Mouse (Mus musculus) midbrain, embryonic 10.5 days (tissue): Measurements from ENCODE around the gene Sox13. TPM values are rescaled to one million over a fixed set of nuclear protein-coding genes. Genes with fewer than 3 reads are reported as not detected.
"Not testable (repeated sequence)": the region's sequence is repeated elsewhere in the genome, so short reads cannot be mapped to it uniquely, and the experiment has no call there.

Experiments used
- DNase-seq: peaks from one replicate; pipeline ENCODE4 v3.0.0-alpha.2; 2017; ENCODE audit warnings: low spot score
- H3K27ac ChIP-seq: fragments of 300-500 bp; sonication (generic); replicated peaks from 2 replicates; pipeline ENCODE4 v1.5.1; 2016; ENCODE audit warnings: mild to moderate bottlenecking
- H3K27me3 ChIP-seq: fragments of 300-500 bp; sonication (generic); 2 replicates; pipeline ENCODE4 v1.6.1; 2016; ENCODE audit warnings: low read depth, mild to moderate bottlenecking; ENCODE audit not compliant: poor library complexity, severe bottlenecking
- H3K36me3 ChIP-seq: fragments of 300-500 bp; sonication (generic); 2 replicates; pipeline ENCODE4 v1.6.1; 2016; ENCODE audit warnings: mild to moderate bottlenecking, moderate library complexity
- H3K4me1 ChIP-seq: fragments of 300-500 bp; sonication (generic); 2 replicates; pipeline ENCODE4 v1.6.1; 2016
- H3K4me3 ChIP-seq: fragments of 300-500 bp; sonication (generic); 2 replicates; pipeline ENCODE4 v1.5.1; 2016; ENCODE audit warnings: mild to moderate bottlenecking, moderate library complexity
- H3K9me3 ChIP-seq: fragments of 300-500 bp; sonication (generic); replicated peaks from 2 replicates; pipeline ENCODE4 v1.6.1; 2016; ENCODE audit warnings: mild to moderate bottlenecking
- WGBS: fragments of 180-500 bp; shearing (Covaris S2); methylation state at CpG from one replicate; pipeline ENCODE4 v1.1.7; 2016; 5-methylcytosine and 5-hydroxymethylcytosine counted together
- polyA plus RNA-seq: library from polyadenylated mRNA; unstranded; fragments of >200 nt; fragmentation: Nextera tagmentation; extraction: Ambion mirVana; gene quantifications from 2 replicates; pipeline ENCODE4 v1.2.1, GENCODE M21; 2016

The Sox13 gene
- polyA plus RNA-seq, 1 experiment from 2014 or later: 28.5 TPM

DNA sequence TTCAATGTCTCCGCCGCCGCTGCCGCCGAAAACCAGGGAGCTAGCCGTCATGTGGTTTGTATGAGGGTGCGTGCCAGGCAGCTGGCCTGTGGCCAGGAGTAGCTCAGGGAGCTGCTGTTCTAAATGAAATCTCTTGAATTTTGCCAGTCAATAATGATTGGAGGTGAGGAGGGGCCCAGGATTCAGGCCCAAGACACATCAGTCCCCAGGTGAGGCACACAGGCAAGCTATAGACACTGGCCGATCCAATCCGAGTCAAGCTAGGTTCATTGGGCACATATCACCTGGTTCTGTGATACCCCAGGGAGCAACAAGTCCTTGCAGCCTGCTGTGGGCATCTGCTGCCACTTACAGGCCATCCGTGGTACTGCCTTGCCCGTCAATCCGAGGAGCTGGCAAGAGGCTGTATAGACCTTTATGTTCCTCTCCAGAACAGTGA lies 70.8 kb downstream of the Sox13 start:
- Histone ChIP-seq H3K27ac (no peak overlapping the region), H3K36me3 (no peaks in the 10 kb centered on the region), H3K4me3 (no peak overlapping the region), H3K9me3 (no peaks in the 10 kb centered on the region), H3K27me3 (peaks cover 57% of the 10 kb centered on the region), H3K4me1 (peaks cover 20% of the 10 kb centered on the region)
- WGBS: 58% methylated on average over 12 of the region's 12 CpGs
- DNase-seq: peak; percentile 70

DNA sequence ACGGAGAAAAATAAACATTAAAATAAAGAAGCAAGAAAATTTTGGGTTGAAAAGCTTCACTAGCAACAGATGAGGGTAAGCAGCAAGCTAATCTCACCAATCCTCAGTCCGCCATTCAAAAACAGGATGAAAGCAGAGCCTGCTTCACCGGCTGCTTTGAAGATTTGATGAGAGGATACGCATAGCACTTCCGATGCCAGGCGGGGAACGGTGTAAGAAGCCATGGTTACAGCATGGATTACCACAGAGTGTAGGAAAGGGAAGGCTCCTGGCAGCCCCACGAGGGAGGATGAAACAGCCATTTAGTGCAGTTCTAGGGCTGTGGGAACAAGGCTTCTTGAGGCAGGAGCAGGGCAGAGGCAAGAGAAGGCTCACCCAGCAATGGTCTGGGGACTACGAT lies 72.4 kb downstream of the Sox13 start:
- Histone ChIP-seq H3K9me3 (no peaks in the 10 kb centered on the region), H3K27ac (no peak overlapping the region), H3K4me1 (peaks cover 20% of the 10 kb centered on the region), H3K4me3 (no peak overlapping the region), H3K36me3 (no peaks in the 10 kb centered on the region), H3K27me3 (peaks cover 42% of the 10 kb centered on the region)
- WGBS: 50% methylated on average over 9 of the region's 9 CpGs
- no peak for DNase-seq

DNA sequence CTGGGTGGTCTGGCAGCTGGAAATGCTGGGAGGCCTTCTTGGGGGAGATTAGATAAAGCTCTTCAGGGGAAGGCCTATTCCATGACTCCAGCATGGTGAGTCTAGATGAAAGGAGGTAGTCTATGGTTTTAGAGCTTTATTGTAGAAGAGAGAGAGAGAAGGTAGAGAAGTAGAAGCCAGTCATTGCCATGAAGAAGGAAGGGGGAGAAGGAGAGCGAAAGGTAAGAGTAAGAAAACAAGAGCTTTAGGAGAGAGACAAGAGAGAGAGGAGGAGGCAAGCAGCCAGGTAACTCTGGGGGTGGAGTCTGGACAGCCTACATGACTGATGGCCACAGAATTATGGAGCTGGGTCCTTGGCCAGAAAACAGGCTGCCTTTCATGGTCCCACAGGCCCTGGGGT lies 74.0 kb downstream of the Sox13 start, which contains the start of gene Ren1:
Ren1 (plus strand) TSS at position 301 of the 400 bp plus-strand sequence.
- Histone ChIP-seq H3K36me3 (no peaks in the 10 kb centered on the region), H3K9me3 (no peaks in the 10 kb centered on the region), H3K4me3 (no peak within 1 kb of the TSS), H3K4me1 (peaks cover 11% of the 10 kb centered on the region), H3K27ac (no peak within 1 kb of the TSS), H3K27me3 (peaks cover 27% of the 10 kb centered on the region)
- WGBS: 96% methylated on average over 1 of the region's 1 CpGs
- no peak for DNase-seq

DNA sequence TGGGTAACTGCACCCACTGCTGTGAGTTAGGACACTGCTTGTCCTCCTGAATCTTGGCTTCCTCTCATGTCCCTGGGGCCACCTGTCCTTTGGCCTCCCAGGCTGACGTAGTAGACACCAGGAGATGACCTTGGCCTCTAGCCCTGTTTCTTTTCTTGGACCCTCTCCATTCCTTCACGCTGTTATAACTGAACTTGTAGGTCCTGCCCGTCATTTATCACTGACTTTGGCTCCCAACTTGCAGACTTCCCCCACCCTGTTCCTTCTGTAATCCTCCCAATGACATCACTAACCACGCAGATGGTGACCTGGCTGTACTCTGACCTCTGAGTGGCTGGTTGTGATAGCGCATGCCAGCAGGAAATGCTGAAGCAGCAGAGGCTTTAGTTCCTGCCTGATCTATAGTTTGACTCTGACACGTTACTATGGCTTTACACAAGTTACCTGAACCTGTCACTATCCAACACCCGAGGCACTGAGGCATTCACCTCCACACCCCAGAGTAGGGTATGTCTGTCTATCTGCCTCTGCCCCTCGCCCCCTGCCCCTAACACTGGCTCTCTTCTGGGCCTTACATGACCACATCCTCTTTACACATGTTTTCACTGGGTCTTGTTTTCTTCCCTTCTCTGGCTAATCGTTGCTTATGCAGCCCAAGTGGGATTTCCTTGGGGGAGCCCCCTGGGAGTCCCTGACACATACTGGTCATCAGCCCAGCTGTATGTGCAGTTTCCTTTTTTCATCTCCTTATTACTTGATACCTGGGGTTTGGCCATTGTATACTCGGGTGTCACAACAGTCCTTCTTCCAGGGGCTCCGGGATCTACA lies 76.3 kb downstream of the Sox13 start:
- H3K4me3 ChIP-seq: no peak overlapping the region
- H3K36me3 ChIP-seq: no peaks in the 10 kb centered on the region
- H3K27ac ChIP-seq: no peak overlapping the region
- H3K9me3 ChIP-seq: no peaks in the 10 kb centered on the region
- WGBS: 80% methylated on average over 11 of the region's 11 CpGs
- peaks cover 9% of the 10 kb centered on the region; the same call in 1 of the 2 replicates for H3K27me3 ChIP-seq
- peaks cover 11% of the 10 kb centered on the region for H3K4me1 ChIP-seq
- DNase-seq: no peak

DNA sequence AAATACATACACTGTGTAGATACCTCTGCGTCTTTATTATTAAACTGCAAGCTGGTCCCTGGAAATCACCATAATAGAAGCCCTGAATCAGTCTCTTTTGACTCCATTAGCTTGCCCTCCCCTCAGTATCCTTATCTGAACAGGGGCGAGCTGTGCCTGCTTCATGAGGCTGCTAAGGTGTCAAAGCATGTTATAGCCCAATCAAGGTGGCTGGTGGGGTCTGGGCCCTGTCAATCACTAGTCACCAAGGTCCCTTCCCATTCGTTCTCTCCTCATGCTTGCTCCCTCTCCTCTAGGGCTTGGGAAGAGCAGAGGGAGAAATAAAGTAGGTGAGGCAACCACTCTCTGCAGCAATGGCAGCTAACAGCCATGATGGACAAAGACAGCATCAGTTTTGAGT lies 77.0 kb downstream of the Sox13 start:
- WGBS: 86% methylated on average over 3 of the region's 3 CpGs
- no peaks in the 10 kb centered on the region for H3K36me3 ChIP-seq
- peaks cover 2% of the 10 kb centered on the region; the same call in 1 of the 2 replicates for H3K27me3 ChIP-seq
- no peak overlapping the region for H3K27ac ChIP-seq
- H3K4me3 ChIP-seq: no peak overlapping the region
- DNase-seq: no peak
- H3K9me3 ChIP-seq: no peaks in the 10 kb centered on the region
- peaks cover 9% of the 10 kb centered on the region for H3K4me1 ChIP-seq

DNA sequence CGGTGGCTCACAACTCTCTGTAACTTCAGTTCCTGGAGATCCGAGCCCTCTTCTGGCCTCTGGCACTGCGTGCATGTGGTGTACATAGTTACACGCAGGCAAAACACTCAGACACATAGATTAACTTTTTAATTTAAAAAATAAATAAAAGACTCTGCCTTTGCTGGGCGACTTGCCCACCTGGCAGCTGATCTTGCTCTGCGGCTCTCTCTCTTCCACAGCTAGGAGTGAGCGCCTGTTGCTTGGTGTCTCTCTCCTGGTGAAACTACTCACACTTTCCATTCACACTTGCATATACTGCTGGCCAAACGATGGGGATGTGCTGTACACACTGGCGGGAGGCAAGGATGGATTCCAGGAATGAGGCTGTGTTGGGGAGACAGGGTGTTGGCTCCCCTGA lies 77.6 kb downstream of the Sox13 start:
- no peaks in the 10 kb centered on the region; the same call in 1 of the 2 replicates for H3K27me3 ChIP-seq
- no peak overlapping the region for H3K4me3 ChIP-seq
- whole genome bisulfite sequencing: 87% methylated on average over 9 of the region's 9 CpGs
- DNase-seq: no peak
- no peaks in the 10 kb centered on the region for H3K36me3 ChIP-seq
- H3K9me3 ChIP-seq: no peaks in the 10 kb centered on the region
- peaks cover 2% of the 10 kb centered on the region for H3K4me1 ChIP-seq
- no peak overlapping the region for H3K27ac ChIP-seq

DNA sequence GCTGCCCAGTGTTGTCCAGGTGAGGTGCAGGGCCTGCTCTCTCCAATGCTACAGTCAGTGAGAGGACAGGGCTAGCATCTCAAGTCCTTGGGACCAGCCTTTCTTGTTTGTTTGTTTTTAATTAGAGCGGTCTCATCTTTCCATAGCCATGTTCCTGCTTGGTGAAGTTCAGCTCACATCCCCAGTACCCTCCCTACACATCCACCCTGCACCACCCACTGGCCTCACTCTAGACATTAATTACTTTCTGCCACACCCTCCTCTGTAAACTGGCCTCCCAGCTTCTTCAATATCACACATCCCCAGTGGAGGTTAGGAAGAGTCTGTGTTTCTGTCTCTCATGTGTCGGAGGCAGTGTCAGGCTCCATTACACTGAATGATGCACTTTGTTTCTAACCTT lies 79.8 kb downstream of the Sox13 start:
- no peaks in the 10 kb centered on the region; the same call in 1 of the 2 replicates for H3K27me3 ChIP-seq
- H3K36me3 ChIP-seq: no peaks in the 10 kb centered on the region
- no peaks in the 10 kb centered on the region for H3K4me1 ChIP-seq
- 90% methylated on average over 2 of the region's 2 CpGs for WGBS
- H3K27ac ChIP-seq: no peak overlapping the region
- no peaks in the 10 kb centered on the region for H3K9me3 ChIP-seq
- no peak overlapping the region for H3K4me3 ChIP-seq
- no peak for DNase-seq

DNA sequence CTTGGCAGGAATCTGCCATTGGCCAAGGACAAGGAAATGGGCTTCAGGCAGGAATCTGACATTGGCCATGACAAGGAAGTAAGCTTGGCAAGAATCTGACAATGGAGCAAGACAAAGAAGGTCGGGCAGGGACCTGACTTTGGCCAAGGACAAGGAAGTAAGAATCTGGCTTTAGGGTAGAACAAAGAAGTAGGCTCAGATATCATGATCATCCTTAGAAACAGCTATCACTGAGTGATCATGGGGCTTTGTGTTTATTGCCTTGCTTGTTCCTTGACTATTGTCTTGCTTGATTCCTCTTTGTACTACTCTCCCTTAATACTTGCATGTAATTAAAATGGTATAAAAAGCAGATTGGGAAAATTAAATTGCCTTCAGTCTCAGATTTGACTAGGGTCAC lies 83.8 kb downstream of the Sox13 start:
- 78% methylated on average over 1 of the region's 1 CpGs for WGBS
- not testable (repeated sequence) for DNase-seq, H3K4me3 ChIP-seq, H3K27me3 ChIP-seq, H3K36me3 ChIP-seq, H3K27ac ChIP-seq, H3K9me3 ChIP-seq, H3K4me1 ChIP-seq

DNA sequence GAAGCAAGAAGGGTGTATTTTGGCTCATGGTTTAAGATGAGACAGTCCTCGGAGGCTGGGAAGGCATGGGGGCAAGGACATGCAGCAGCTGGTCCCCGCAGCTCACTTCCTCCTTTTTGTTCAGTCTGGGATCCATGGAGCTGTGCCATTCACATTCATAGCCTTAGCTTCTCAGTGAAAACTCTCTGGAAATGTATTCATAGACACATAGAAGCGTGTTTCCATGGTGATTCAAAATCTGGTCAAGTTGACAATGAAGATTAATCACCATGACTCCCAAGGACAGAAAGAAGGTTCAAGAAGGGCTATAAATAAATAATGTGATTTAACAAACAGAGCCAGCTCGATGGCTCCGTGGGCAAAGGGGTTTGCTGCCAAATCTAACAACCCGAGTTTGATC lies 90.2 kb downstream of the Sox13 start:
- H3K27ac ChIP-seq: no peak overlapping the region
- 65% methylated on average over 6 of the region's 6 CpGs for WGBS
- H3K4me1 ChIP-seq: peaks cover 24% of the 10 kb centered on the region
- H3K36me3 ChIP-seq: no peaks in the 10 kb centered on the region
- DNase-seq: no peak
- no peak overlapping the region for H3K4me3 ChIP-seq
- H3K9me3 ChIP-seq: no peaks in the 10 kb centered on the region; the same call in 1 of the 2 replicates
- H3K27me3 ChIP-seq: peaks cover 41% of the 10 kb centered on the region

DNA sequence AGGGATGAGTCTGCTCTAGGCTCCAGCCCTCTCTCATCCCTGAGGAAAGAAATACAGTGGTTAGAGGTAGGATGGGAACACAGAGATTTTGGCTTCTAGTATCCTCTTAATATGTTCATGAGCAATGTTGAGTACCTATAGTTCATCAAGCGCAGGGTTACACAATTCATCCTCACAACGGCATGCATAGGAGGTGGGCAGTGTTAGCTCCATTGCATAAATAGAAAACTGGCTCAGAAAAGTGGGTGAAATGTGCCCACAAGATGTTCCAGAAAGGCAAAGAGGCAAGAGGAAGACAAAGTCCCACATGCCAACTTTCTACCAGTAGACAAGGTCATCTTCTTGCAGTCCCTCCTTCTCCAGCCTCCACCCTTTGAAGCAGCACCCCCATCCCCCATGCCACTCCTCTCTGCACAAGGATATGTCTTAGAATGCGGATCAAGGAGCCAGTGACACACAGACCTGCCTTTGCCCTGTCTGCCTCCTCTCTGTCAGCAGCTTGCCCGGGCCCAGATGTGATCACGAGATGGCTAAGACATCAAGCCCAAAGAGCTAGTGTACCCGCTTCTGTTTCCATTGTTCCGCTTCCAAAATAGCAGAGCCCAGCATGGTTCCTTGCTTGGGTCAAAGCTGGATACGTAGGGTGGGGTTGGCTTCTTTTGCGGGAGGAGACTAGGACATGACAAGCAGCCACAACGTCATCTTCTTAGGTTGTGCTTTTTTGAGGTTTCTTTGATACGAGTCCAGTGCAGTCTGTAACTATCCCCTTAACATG lies 91.3 kb downstream of the Sox13 start:
- H3K4me3 ChIP-seq: no peak overlapping the region
- WGBS: 86% methylated on average over 11 of the region's 11 CpGs
- no peaks in the 10 kb centered on the region for H3K36me3 ChIP-seq
- H3K27me3 ChIP-seq: peaks cover 52% of the 10 kb centered on the region
- H3K27ac ChIP-seq: no peak overlapping the region
- peaks cover 34% of the 10 kb centered on the region for H3K4me1 ChIP-seq
- H3K9me3 ChIP-seq: no peaks in the 10 kb centered on the region; the same call in 1 of the 2 replicates
- DNase-seq: no peak
